Mouse (Mus musculus) heart, postnatal 0 days (tissue): ENCODE measurements at regions not wholly inside any gene's neighbourhood (a gene's known extent, or its start where the extent isn't known, plus 50 kb on each side); places are given as distances from the start of the nearest gene placed in this dataset.
A peak's percentile ranks its signal among the peaks of the same experiment; 100 is the strongest.

Experiments used
- ATAC-seq: fragments of 200-750 bp; cut with Nextera tagmentation; 2 replicates; pipeline ENCODE4 v1.8.0; 2017; ENCODE audit warnings: low read depth, moderate number of reproducible peaks, moderate library complexity; ENCODE audit not compliant: insufficient read depth
- DNase-seq: peaks from one replicate; pipeline ENCODE4 v3.0.0-alpha.2; 2016; ENCODE audit warnings: low spot score
- H3K27ac ChIP-seq: fragments of 300-500 bp; sonication (generic); 2 replicates; pipeline ENCODE4 v1.5.1; 2014; ENCODE audit warnings: low read depth, mild to moderate bottlenecking
- H3K27me3 ChIP-seq: fragments of 300-500 bp; sonication (generic); 2 replicates; pipeline ENCODE4 v1.6.1; 2014; ENCODE audit warnings: low read length, mixed read lengths; ENCODE audit not compliant: control insufficient read depth, insufficient read depth
- H3K36me3 ChIP-seq: fragments of 300-500 bp; sonication (generic); replicated peaks from 2 replicates; pipeline ENCODE4 v1.6.1; 2014; ENCODE audit warnings: low read length, mixed read lengths; ENCODE audit not compliant: control insufficient read depth, insufficient read depth
- H3K4me1 ChIP-seq: fragments of 300-500 bp; sonication (generic); 2 replicates; pipeline ENCODE4 v1.6.1; 2014; ENCODE audit warnings: antibody characterized with exemption; ENCODE audit not compliant: control insufficient read depth, insufficient read depth
- H3K4me2 ChIP-seq: fragments of 300-500 bp; sonication (generic); 2 replicates; pipeline ENCODE4 v1.6.1; 2014; ENCODE audit warnings: low read depth, mild to moderate bottlenecking, low read length, moderate library complexity
- H3K4me3 ChIP-seq: fragments of 300-500 bp; sonication (generic); 2 replicates; pipeline ENCODE4 v1.5.1; 2014; ENCODE audit warnings: low read depth, low read length
- H3K9ac ChIP-seq: fragments of 300-500 bp; sonication (generic); replicated peaks from 2 replicates; pipeline ENCODE4 v1.6.1; 2014; ENCODE audit warnings: low read depth, low read length, mixed read lengths
- H3K9me3 ChIP-seq: fragments of 300-500 bp; sonication (generic); replicated peaks from 2 replicates; pipeline ENCODE4 v1.6.1; 2016; ENCODE audit warnings: low read length; ENCODE audit not compliant: control insufficient read depth
- CTCF ChIP-seq: IDR thresholded peaks from 2 replicates; pipeline ENCODE4 v1.5.1; 2016; ENCODE audit warnings: antibody characterized with exemption, control low read depth, low read depth
- EP300 ChIP-seq: IDR thresholded peaks from 2 replicates; pipeline ENCODE4 v1.6.1; 2016; ENCODE audit warnings: antibody characterized with exemption, low read depth
- WGBS: fragments of 180-500 bp; shearing (Covaris S2); extraction: QIAGEN DNeasy Blood & Tissue Kit; methylation state at CpG from one replicate; pipeline ENCODE4 v1.1.7; 2014; 5-methylcytosine and 5-hydroxymethylcytosine counted together

DNA sequence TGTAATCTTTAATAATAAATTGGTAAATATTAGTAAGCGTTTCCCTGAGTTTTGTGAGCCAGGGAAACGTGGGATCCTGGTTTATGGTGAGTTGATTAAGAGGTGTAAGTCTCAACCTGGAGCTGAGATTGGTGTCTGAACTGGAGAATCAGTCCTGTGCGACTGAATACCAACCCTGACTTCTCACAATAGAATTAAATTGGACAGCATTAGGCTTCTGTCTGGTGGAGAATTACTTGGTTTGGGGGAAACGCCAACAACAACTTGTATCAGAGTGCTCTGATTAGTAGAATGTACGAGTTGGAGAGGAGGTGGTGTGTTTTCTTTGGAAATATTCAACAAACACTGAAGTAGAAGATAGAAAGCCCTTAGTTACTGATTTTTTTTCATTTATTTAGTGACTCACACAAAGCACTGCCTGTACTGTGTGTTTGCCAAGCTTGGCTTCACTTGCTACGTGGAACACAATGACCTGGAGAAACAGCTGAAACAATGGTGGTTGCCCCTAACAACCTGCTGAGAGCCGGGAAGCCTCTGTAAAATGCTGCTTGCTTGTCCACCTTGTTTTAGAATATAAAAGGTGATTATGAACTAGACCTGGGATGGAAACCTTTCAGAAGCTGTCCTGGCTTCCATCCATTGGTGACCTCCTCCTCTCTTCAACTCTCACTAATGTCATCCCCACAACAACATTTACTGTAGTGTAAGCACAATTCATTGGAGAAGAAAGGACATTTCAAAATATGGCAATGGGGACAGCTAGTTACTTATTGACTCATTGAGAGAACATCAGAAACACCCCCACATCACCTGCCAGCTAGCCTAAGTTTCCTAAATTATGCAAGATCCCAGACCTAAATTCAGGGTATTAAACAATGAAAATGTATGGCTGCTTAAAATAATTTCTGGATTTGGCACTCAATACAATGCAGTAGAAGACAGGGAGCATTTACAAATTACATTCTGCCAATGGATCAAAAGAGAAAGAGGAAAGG lies 597.5 kb downstream of the Stpg2 start:
- WGBS: 58% methylated on average over 7 of the region's 7 CpGs
- Histone ChIP-seq H3K36me3 (no peaks in the 10 kb centered on the region), H3K4me1 (no peaks in the 10 kb centered on the region), H3K4me2 (no peak overlapping the region), H3K27ac (no peak overlapping the region), H3K9ac (no peak overlapping the region), H3K4me3 (no peak overlapping the region), H3K9me3 (no peaks in the 10 kb centered on the region), H3K27me3 (no peaks in the 10 kb centered on the region)
- ATAC-seq (peak; percentile 71), DNase-seq (peak; percentile 67)
- no peak for TF ChIP-seq CTCF
- TF ChIP-seq EP300: no peak

DNA sequence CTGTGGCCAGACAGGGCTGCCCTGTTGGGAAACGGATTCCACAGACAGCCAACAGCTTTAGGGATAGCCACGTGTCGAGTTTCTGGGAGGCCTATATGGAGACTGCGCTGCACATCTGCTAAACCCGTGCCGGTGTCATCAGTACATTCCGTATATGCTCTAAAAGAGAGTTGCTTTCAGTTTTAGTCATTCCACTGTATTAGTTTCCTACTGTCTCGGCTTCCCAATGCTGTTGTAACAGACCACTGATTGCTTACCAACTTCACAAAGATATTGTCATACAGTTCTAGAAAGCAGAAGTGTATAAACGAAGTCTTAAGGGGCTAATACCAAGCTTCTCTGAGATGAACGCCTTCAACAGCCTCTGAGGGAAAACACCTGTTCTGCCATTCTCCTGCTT lies 622.5 kb downstream of the Stpg2 start:
- TF ChIP-seq EP300 (no peak), CTCF (no peak)
- Histone ChIP-seq H3K27ac (no peak overlapping the region), H3K4me3 (no peak overlapping the region), H3K4me2 (no peak overlapping the region), H3K9me3 (no peaks in the 10 kb centered on the region), H3K4me1 (no peaks in the 10 kb centered on the region), H3K36me3 (no peaks in the 10 kb centered on the region), H3K9ac (no peak overlapping the region), H3K27me3 (no peaks in the 10 kb centered on the region)
- DNase-seq (no peak), ATAC-seq (no peak)
- 82% methylated on average over 10 of the region's 10 CpGs for WGBS

GRCm38 (mm10) chr3:139828581-139828980 lies 623.1 kb downstream of the Stpg2 start:
- ATAC-seq (no peak), DNase-seq (no peak)
- no peak overlapping the region for H3K4me3 ChIP-seq
- no peaks in the 10 kb centered on the region for H3K4me1 ChIP-seq
- no peak overlapping the region for H3K27ac ChIP-seq
- no peaks in the 10 kb centered on the region for H3K36me3 ChIP-seq
- H3K27me3 ChIP-seq: no peaks in the 10 kb centered on the region
- no peaks in the 10 kb centered on the region for H3K9me3 ChIP-seq
- no peak for TF ChIP-seq CTCF
- TF ChIP-seq EP300: no peak
- H3K9ac ChIP-seq: no peak overlapping the region
- H3K4me2 ChIP-seq: no peak overlapping the region
- 66% methylated on average over 2 of the region's 2 CpGs for whole genome bisulfite sequencing

- no peaks in the 10 kb centered on the region for H3K4me1 ChIP-seq
- 70% methylated on average over 5 of the region's 5 CpGs for WGBS
- DNase-seq (no peak), ATAC-seq (no peak)
- no peak overlapping the region for H3K4me3 ChIP-seq
- no peak for TF ChIP-seq CTCF
- TF ChIP-seq EP300: no peak
- no peak overlapping the region for H3K9ac ChIP-seq
- no peaks in the 10 kb centered on the region for H3K9me3 ChIP-seq
- H3K27me3 ChIP-seq: no peaks in the 10 kb centered on the region
- no peak overlapping the region for H3K4me2 ChIP-seq
- no peak overlapping the region for H3K27ac ChIP-seq
- H3K36me3 ChIP-seq: no peaks in the 10 kb centered on the region
These were observed 627.1 kb downstream of the Stpg2 start for GRCm38 (mm10) chr3:139832599-139832998.

- TF ChIP-seq EP300 (no peak), CTCF (no peak)
- ATAC-seq (no peak), DNase-seq (no peak)
- no peaks in the 10 kb centered on the region for H3K27me3 ChIP-seq
- 72% methylated on average over 3 of the region's 3 CpGs for WGBS
- H3K27ac ChIP-seq: no peak overlapping the region
- no peak overlapping the region for H3K4me2 ChIP-seq
- no peaks in the 10 kb centered on the region for H3K9me3 ChIP-seq
- no peak overlapping the region for H3K4me3 ChIP-seq
- H3K36me3 ChIP-seq: no peaks in the 10 kb centered on the region
- no peak overlapping the region for H3K9ac ChIP-seq
- H3K4me1 ChIP-seq: no peaks in the 10 kb centered on the region
These were observed 636.5 kb downstream of the Stpg2 start for GRCm38 (mm10) chr3:139842015-139842414.
